Mouse (Mus musculus) lung, postnatal 0 days (tissue): ENCODE results near the gene Kcnk1.

Experiments
- CTCF ChIP-seq: IDR thresholded peaks from 2 replicates; pipeline ENCODE4 v1.5.1; 2016; ENCODE audit warnings: antibody characterized with exemption, mild to moderate bottlenecking
- EP300 ChIP-seq: IDR thresholded peaks from 2 replicates; pipeline ENCODE4 v1.6.1; 2016; ENCODE audit warnings: antibody characterized with exemption, mild to moderate bottlenecking, control low read depth

DNA sequence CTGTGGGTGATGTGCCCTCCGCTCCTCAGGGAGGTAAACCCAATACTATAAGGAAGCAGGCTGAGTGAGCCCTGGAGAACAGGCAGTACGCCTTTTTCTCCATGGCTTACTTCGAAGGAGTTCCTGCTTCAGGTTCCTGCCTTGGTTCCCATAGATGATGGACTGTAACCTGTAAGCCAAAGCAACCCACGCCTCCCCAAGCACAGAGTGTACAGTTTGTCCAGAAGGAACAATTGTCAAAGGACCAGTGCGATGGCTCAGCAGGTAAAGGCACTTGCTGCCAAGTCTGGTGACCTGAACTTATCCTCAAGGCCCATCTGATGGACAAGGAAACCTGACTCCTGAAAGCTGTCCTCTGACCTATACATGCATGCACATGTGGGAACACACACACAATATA, 18.7 kb downstream of the Kcnk1 start:
- TF ChIP-seq EP300 = no peak
- TF ChIP-seq CTCF = no peak
